Mouse (Mus musculus): ENCODE results near the gene Txlna. TPM values are rescaled to one million over a fixed set of nuclear protein-coding genes. Genes with fewer than 3 reads are reported as not detected.

Gene Txlna
- 55.6 and 57.8 TPM in 2 replicates for polyA plus RNA-seq (2012; rRNA removed)

DNA sequence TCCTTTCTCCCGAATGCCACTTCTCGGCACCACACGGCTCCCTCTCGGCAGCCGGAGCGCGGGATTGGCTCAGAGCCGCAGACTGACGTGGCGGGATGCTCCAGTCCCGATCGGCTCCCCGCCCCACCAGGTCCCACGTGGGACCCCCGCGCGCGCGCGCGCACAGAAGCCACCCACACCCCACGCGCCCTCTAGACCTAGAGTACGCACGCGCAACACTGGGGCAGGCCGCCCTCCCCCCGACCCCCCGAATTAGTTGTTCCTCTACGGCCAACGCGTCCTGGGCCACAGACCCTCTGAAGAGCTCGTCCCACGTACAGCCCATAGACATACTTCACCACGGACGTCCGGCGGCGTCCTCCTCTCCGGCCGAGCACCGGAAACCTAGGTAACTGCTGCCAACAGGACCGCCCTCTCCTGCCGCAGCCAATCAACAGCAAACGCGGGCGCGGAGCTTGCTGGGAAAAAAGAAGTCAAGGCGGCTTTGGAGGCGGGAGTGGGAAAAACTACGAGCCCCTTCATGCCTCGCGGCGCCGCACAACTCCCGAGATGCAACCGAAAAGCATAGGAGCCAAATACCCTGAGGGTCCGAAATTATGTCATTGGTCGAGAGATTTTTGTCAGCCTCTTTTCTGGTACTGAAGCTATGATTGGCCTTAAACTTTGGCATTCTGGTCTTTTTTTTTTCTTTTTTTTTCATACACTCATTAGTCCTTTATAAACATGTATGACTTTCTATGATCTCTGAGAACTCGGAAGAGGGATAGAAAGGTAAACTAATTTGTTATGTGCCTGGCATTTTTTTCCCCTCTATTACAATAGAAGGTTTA, at the start of gene Txlna:
Gene Txlna, minus strand, starts transcription at position 428 of the 830 bp plus-strand sequence.
- TF ChIP-seq POLR2A (IDR thresholded peaks at IDR 0.05; ENCODE audit: borderline replicate concordance, extremely low read depth, insufficient read depth, insufficient read length, poor library complexity, severe bottlenecking) (no peak; the same call in 1 of the 2 replicates), CTCF (IDR thresholded peaks at IDR 0.05; ENCODE audit: borderline replicate concordance, extremely low read depth, insufficient read depth, insufficient read length) (no peak)
- peak; percentile 100 for DNase-seq (ENCODE audit: low read depth)

DNA sequence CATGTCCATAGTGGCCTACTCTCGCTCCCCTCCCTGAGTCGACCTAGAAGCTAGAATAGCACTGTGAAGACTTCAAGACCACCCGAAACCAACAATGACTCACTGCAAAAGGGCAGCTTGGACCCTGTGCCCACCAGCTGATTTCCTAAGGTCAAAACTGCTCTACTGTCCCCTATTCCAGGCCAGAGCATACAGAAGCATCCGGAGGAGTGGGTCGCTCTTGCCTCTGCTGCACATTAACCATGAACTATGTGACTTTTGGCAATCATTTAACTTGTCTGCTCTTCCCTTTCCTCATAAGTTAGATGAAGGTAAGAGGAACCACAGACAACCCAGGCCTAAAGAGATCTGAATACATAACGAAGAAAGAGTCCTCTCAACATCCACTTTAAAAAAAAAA, 43.7 kb upstream of the Txlna start:
- no peak for TF ChIP-seq POLR2A (IDR thresholded peaks at IDR 0.05; ENCODE audit: borderline replicate concordance, extremely low read depth, insufficient read depth, insufficient read length, poor library complexity, severe bottlenecking)
- TF ChIP-seq CTCF (IDR thresholded peaks at IDR 0.05; ENCODE audit: borderline replicate concordance, extremely low read depth, insufficient read depth, insufficient read length) = no peak
- DNase-seq (ENCODE audit: low read depth) = no peak

DNA sequence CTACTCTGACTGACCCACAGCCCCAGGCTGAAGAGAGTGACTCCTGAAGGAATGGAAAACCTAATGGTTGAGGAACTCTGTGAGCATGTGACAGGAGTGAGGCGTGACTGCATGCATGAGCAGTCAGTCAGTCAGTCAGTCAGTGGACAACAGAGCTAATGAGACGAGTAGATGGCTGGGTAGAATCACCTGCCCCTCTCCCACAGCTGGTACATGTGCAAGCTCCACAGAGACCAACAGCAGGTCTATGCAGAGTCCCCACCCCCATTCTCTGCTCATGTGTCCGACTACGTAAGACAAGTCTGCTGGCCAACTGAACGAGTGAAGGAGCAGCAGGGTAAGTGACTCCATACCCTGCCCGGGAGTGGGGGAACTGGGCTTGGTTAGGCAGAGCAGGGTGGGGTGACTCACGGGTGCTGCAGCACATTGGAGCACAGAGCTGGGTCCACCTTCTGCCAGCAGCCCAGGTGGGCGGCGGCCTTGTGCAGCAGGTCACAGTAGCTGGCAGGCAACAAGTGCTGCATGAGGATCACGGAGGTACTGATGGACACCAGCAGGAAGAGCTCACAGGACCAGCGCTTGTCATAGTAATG, 43.1 kb upstream of the Txlna start:
- DNase-seq (ENCODE audit: low read depth) = no peak
- TF ChIP-seq CTCF (IDR thresholded peaks at IDR 0.05; ENCODE audit: borderline replicate concordance, extremely low read depth, insufficient read depth, insufficient read length) (no peak), POLR2A (IDR thresholded peaks at IDR 0.05; ENCODE audit: borderline replicate concordance, extremely low read depth, insufficient read depth, insufficient read length, poor library complexity, severe bottlenecking) (no peak)

DNA sequence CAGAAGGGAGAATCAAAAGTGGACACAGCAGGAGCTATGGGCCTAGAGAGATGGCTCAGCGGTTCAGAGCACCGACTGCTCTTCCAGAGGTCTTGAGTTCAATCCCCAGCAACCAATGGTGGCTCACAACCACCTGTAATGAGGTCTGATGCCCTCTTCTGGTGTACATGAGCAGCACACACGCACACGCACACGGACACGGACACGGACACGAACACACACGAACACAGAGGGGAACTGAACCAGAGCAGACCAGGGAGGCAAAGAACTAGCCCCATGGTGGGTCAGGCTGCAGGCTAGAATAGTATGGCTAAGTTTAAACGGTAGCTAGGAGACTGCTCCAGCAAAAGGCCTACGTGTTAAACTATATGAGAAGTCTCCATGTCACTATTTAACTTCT, 41.0 kb upstream of the Txlna start:
- no peak for TF ChIP-seq POLR2A (IDR thresholded peaks at IDR 0.05; ENCODE audit: borderline replicate concordance, extremely low read depth, insufficient read depth, insufficient read length, poor library complexity, severe bottlenecking)
- no peak for TF ChIP-seq CTCF (IDR thresholded peaks at IDR 0.05; ENCODE audit: borderline replicate concordance, extremely low read depth, insufficient read depth, insufficient read length)
- DNase-seq (ENCODE audit: low read depth) = no peak

DNA sequence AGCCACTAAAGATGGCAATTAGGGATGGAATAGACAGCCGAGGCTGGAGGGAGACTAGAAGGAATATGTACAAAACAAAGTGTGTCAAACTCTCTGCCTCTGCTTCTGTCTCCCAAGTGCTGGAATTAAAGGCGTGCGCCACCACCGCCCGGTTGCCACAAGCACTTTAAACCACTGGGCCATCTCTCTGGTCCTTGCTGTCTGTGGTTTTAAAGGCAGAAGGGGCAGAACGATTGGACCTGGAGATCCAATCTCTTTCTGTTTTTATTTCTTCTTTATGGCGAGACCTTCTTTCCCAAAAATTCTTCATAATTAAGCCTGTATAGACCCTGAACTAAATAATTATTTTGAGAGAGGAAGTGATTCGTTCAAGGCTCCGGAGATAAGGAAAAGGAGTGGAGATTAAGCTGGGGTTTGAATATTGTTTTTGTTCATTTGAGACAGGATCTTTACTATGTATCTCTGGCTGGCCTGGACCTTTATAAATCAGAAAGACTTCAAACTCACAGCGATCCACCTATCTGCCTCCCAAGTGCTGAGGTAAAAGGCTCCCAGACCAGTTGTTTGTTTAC, 32.1 kb upstream of the Txlna start:
- TF ChIP-seq CTCF (IDR thresholded peaks at IDR 0.05; ENCODE audit: borderline replicate concordance, extremely low read depth, insufficient read depth, insufficient read length) (no peak), POLR2A (IDR thresholded peaks at IDR 0.05; ENCODE audit: borderline replicate concordance, extremely low read depth, insufficient read depth, insufficient read length, poor library complexity, severe bottlenecking) (0 out of 2 replicates have a peak, but pooled peaks have one; percentile 3)
- DNase-seq (ENCODE audit: low read depth) = no peak

DNA sequence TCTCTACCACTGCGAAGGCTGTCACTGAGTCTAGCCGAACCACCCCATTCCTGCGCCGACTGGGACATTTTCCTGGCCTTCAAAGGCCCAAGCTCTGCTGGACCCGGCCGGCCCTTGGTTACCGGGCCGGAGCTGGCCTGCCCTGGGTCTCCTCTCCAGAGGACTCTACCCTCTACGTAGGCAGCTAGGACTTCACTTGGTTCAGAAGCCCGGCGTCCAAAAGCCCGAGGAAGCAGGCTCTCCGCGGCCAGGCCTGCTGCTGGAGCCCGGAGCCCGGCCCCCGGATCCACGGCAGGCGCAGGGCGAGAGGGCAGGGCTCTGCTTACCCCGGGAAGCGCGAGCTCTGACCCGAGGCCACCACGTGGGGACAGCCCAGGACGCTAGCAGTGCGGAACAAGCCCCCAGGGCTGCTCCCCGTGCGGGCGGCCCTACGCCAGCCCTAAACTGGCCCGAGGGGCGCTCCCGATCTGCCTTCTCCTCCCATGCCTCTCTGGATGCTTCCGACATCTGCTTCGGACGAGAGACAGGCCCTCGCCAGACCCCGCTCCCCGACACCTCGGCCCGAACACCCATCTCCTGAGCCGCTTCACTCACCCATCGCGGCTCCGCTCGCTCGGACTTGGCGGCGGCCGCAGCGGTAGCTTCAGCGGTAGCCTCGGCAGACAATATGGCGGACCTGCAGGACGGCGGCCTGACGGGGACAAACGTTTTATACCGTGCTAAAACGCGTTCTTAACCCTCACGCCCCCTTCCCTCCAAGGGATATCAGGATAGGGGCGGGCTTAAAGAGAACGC, 31.4 kb upstream of the Txlna start, which contains the start of gene Kpna6:
Gene Kpna6, minus strand, starts transcription at position 685 of the 795 bp plus-strand sequence.
- peak; percentile 97 for DNase-seq (ENCODE audit: low read depth)

DNA sequence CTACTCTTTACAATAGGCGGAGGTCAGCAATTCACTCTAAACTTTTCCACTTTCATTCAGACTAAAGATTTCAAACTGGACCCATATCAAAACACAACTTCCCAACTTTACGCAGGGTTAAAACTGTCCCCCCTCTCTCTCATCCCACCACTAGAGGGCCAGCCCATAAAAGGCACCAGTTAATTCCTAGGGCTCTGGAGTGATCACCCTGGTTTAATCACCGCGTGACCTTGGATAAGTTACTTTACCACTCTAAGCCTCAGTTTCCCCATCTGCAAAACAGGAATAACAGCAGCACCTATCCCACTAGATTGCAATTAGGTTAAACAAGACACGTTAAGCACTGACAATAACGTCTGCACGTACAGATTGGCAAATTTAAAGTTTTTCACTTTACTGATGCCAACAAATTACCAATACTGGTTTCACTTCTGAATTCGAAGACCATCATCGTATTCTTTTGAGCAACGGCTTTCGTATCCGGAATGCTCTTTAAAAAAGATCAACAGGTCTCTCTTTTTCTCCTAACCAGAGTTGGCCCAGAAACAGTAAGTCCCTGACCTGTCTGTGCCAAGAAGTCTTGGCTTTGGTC, 30.7 kb upstream of the Txlna start:
- TF ChIP-seq CTCF (IDR thresholded peaks at IDR 0.05; ENCODE audit: borderline replicate concordance, extremely low read depth, insufficient read depth, insufficient read length) (peak; percentile 80; the same call in 1 of the 2 replicates), POLR2A (IDR thresholded peaks at IDR 0.05; ENCODE audit: borderline replicate concordance, extremely low read depth, insufficient read depth, insufficient read length, poor library complexity, severe bottlenecking) (no peak)
- peak; percentile 64 for DNase-seq (ENCODE audit: low read depth)

More for the DNA sequence above, 31.4 kb upstream of the Txlna start, which contains the start of gene Kpna6:
- TF ChIP-seq POLR2A (IDR thresholded peaks at IDR 0.05; ENCODE audit: borderline replicate concordance, extremely low read depth, insufficient read depth, insufficient read length, poor library complexity, severe bottlenecking) (0 out of 2 replicates have a peak, but pooled peaks have one; percentile 6), CTCF (IDR thresholded peaks at IDR 0.05; ENCODE audit: borderline replicate concordance, extremely low read depth, insufficient read depth, insufficient read length) (no peak)

DNA sequence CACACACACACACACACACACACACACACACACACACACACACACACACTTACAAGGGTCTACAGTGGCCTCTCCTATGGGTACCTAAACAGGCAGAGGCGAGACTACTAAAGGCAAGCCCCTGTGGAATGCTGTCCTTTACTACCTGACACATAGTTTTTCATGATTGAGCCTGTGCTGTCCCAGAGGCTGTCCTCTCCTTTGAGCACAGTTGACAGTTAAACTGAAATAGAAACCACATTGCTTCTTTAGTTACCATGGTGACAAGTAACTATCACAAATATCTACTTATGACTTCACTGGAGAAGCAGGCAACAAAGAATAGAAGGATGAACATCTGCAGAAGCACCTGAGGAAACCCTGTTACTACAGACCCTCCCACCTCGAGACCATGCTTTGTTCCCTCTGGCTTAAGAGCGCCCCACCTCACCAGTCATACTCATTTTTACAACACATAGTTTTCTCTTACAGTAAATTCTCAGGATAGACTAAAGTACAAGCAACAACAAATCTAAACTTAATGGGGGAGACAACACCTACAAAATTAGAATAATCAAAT, 21.5 kb upstream of the Txlna start:
- TF ChIP-seq CTCF (IDR thresholded peaks at IDR 0.05; ENCODE audit: borderline replicate concordance, extremely low read depth, insufficient read depth, insufficient read length) (no peak), POLR2A (IDR thresholded peaks at IDR 0.05; ENCODE audit: borderline replicate concordance, extremely low read depth, insufficient read depth, insufficient read length, poor library complexity, severe bottlenecking) (no peak)
- DNase-seq (ENCODE audit: low read depth) = no peak

DNA sequence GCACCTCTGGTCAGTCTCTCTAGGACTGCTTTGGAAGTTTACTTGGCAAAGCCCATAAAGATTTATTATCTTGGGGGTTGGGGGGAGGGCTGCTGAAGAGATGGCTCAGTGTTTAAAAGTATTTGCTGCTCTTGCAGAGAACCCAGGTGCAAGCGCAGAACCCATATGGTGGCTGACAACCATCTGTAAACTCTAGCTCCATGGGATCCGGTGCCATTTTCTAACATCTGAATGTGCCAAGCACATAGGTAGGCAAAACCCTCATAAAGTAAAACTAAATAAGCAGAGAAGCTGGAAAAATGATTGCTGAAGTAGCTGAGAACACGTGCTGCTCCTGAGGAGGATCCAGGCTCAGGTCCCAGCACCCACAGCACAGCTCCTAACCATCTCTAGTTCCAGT, 20.7 kb upstream of the Txlna start:
- DNase-seq (ENCODE audit: low read depth) = no peak
- TF ChIP-seq CTCF (IDR thresholded peaks at IDR 0.05; ENCODE audit: borderline replicate concordance, extremely low read depth, insufficient read depth, insufficient read length) (no peak), POLR2A (IDR thresholded peaks at IDR 0.05; ENCODE audit: borderline replicate concordance, extremely low read depth, insufficient read depth, insufficient read length, poor library complexity, severe bottlenecking) (no peak)

DNA sequence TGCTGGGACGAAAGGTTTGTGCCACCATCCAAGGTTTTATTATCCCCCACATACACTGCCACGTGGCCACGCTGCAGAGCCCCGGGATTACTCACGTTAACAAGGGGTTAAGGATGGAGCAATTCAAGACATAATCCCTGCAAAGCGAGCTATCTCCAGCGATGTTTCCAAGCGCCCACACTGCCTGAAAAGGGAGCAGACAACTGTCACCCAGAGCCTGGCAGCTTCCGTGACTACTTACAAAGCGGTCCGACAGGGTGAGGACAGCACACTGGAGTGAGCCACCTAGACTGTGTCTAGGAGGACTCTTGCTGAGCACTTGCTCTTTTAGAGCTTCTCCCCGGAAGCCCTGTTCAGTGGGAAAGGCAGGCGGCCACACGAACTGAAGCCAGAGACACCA, 13.9 kb upstream of the Txlna start:
- TF ChIP-seq POLR2A (IDR thresholded peaks at IDR 0.05; ENCODE audit: borderline replicate concordance, extremely low read depth, insufficient read depth, insufficient read length, poor library complexity, severe bottlenecking) = no peak
- no peak for DNase-seq (ENCODE audit: low read depth)

All from brain, embryonic 14.5 days (tissue).